Mouse (Mus musculus) mature B cell (primary cell): ENCODE measurements around the gene Dynlt1b.
"Not testable (repeated sequence)": the region's sequence is repeated elsewhere in the genome, so short reads cannot be mapped to it uniquely, and the experiment has no call there.

Source experiments
- in situ Hi-C: fragments of 300-500 bp; cut with MboI; formaldehyde crosslinking; loops from 2 replicates; pipeline ENCODE4 v1.14.3; 2019

Dynlt1b gene

DNA sequence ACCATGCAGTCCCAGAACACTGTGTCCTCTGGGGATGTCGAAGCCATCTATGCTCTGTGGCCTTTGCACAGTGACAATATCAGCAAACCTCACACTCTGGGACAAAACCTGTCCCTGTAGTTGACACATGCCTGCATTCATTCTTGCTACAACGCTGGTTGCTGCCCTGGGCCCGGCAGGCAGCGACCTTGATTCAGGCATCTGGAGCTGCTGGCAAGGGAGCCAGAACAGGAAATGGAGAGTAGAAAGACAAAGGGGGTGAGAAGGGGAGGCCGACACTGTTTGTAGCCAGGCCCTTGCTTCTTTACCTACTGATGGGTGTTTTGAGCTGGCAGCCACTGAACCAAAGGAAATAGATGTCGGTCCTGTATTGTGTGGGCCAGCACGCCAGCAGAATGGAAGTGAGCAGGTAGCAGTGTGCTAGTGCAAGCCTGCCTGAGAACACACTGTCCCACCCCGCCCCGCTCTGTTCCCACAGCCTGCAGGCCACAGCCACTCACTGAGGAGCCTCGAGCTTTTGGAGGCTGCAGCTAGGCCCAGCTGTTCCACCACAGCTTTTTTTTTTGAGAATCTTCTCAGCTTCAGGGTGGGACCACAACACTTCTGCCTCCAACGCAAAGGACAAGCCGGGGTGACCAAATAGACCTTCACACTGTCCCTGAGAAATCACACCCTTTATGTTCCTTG lies 5.5 kb upstream of the Dynlt1b start:
- in situ Hi-C loops: not testable (repeated sequence)

DNA sequence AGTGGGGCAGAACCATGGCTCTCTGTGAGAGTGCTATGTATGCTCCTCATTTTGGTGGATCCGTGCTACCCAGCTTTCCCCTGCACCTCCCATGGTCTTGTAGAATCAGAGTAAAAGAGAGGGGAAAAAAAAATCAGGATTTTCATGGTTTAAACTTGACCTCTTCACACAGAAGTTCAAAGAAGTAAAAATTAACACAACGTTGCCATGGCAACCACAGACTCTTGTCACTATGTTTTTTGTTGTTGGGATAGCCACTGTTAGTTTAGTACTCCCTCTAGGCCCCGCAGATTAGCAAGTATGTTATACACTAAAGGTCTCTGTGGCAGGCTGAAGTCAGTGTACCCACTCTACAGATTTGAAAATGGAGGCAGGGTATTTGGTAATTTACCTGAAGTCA lies 4.6 kb upstream of the Dynlt1b start:
- in situ Hi-C loops: not testable (repeated sequence)

- in situ Hi-C loops: not testable (repeated sequence)
Observed at GRCm38 (mm10) chr17:6426869-6427268, 3.0 kb upstream of the Dynlt1b start.

DNA sequence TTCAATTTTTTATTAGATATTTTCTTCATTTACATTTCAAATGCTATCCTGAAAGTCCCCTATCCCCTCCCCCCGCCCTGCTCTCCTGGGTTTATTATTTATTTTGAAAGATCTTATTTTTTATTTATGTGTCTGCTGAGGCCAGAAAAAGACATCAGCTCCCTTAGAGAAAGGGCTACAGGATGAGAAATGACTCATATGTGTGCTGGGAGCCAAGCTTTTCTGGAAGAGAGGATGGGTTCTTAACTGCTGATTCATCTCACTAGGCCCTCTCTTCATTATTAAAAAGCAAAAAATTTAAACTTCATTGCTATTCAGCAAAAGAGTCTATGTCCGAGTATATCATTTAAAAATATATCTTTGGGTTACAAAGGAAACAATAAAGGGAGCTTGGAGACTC lies 986 bp upstream of the Dynlt1b start:
- in situ Hi-C loops: not testable (repeated sequence)

DNA sequence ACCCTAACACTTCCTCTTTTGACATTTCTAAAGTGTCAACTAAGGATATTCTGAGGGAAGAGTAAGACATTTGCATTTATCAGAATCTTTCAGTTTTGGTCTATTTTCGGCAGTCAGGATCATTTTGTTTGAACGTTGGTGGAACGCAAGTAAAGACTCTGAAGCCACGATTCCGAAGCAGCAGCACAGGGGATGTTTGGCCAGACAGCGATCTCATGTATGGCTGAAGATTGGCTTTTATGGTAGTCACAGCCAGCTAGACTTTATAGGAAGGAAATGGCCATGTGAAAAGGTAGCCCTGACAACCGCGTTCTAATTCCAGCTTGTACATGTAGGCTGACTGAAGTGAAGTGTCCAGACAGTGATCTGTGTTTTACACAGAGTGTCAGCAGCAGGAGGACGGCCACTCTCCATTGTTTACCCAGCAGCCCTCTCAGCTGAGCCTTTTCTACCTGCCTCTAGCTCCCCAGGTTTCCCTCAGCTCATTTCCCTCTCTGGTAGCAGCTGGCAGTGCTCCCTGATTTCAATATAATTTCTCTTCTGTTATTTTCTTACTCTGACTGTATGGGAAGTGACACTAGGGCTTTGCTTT lies 594 bp downstream of the Dynlt1b start:
- in situ Hi-C loops: not testable (repeated sequence)

DNA sequence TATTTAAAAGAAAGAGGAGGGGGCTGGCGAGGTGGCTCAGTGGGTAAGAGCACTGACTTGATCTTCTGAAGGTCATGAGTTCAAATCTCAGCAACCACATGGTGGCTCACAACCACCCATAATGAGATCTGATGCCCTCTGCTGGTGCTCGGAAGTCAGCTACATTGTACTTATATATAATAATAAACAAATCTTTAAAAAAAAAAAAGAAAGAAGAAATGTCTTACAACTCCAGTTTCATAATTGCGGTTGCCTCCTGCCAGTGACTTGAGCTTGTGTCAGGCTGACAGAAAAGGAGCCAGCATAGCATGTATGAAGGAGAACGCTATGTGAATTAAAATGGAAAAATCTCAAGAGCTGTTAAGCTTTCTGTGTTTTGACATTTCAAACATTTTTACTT lies 2.5 kb downstream of the Dynlt1b start:
- in situ Hi-C loops: not testable (repeated sequence)

- in situ Hi-C loops: not testable (repeated sequence)
Observed at GRCm38 (mm10) chr17:6433691-6434090, 3.8 kb downstream of the Dynlt1b start.

GRCm38 (mm10) chr17:6438080-6438479 lies 8.2 kb downstream of the Dynlt1b start:
- in situ Hi-C loops: not testable (repeated sequence)

- in situ Hi-C loops: not testable (repeated sequence)
Observed at GRCm38 (mm10) chr17:6439913-6440312, 10.0 kb downstream of the Dynlt1b start.

DNA sequence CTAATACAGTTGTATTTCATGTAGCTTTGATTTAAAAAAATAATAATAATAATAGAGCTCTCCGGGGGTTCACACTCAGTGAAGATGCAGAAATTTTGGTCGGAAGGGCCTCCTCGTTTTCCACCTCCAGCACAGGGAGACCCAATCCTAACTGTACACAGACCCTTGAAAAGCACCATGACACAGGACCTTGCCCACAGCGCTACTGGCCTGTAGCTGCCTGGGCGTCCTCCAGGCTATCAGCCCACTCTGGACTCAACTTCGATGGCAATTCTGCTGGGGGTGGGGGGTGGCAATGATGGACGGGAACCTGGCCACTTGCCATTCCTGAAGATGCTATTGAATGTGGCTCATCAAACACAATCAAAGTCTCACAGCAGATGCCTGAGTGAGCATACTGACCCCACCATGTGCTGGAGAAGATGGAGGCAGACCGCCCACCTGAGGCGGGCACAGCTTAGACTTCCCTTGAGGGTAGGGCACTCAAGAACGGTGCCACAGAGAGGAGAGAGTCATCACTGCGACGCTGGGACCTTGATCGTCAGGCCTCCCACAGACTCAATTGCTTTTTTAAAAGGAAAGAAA lies 10.7 kb downstream of the Dynlt1b start:
- in situ Hi-C loops: not testable (repeated sequence)

- in situ Hi-C loops: not testable (repeated sequence)
Observed at GRCm38 (mm10) chr17:6441254-6441653, 11.3 kb downstream of the Dynlt1b start.

GRCm38 (mm10) chr17:6442513-6442912 lies 12.6 kb downstream of the Dynlt1b start:
- in situ Hi-C loops: not testable (repeated sequence)

DNA sequence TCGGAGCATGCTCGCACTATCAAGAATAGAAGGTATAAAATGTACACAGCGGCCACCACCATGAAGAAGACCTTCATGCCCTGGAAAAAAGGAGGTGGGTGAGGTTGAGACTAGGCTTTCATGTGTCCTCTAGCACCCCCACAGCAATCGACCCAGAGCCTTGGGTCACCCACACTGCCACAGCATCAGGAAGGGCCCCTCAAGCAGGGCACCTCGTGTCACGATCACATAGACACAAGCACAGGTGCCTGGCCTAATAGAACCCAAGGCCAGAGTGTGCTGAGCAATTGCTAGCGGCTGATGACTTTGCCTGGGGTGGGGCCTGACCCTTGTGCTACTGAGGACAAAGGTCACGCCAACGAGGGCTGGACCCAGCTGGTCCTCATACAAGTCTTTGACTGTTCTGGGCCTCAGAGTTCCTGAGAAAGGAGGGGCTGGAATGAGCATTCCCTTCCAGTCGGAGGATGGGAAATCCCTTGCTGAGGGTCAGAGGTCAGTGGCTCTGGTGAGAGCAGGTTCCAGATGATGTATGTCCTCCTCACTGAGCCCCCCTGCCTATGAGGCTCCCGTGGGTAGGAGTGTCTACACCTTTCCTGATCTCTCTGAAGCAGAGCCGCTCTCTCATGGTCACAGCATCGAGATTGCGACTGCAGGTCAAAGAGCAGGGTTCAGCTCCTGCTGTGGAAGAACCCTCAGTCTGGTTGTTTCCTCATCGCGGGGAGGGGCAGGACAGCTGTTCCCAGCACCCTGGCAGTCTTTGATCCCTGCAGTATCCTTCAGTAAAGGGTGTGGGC lies 16.1 kb downstream of the Dynlt1b start:
- in situ Hi-C loops: not testable (repeated sequence)

DNA sequence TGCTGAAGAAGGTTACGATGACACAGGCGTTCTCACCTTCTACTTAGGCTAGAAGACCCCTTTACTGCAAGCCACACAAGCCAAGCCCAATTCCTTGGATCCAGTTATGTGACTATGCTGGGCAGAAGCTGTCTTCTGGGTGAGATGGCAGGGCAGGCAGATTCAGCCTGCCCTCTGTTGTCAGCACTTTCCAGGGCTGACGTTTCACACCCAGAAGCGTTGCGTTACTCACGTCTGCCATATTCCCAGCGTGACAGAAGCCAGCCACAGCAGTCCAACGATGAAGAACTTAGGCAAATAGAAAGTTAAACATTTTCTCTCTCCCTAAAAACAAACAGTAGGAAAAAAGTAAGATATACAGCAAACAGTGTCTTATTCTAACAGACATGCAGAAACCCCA lies 18.4 kb downstream of the Dynlt1b start:
- in situ Hi-C loops: not testable (repeated sequence)

DNA sequence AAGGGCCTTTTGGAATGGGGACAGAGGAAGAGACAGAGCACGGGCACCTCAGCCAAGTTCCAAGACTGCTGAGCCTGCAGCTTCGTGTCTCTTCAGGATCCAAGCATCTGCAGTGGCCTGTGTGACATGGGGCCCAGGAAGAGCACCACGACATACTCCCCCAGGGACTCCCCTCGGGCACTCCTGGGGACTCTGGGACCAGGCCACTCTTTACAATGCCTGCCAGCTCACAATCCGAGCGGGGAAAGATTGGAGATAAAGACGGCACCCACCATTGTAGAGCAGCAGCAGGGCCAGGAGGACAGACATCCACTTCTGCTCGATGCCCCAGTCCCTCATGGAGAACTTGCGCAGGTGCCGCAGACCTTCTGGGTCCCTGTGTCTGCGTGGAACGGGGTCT lies 19.3 kb downstream of the Dynlt1b start:
- in situ Hi-C loops: not testable (repeated sequence)

GRCm38 (mm10) chr17:6451205-6451604 lies 21.3 kb downstream of the Dynlt1b start:
- in situ Hi-C loops: not testable (repeated sequence)

DNA sequence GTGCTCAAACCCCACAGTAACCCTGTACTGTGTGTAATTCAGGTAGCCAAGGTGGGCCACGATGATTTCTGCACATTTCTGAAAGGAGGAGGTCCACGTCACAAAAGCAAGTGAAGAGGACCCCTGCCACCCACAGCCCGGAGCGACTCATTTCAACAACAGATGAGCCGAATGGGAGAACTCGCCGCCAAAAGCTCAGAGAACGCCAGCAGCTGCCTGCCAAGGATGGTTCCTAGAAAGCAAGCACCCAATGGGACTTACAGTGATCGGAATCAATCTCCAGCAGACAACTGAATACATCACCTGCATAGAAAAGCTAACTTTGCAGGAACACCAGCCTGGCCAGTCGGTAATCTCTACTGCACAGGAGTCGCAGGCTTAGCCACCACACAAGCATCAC lies 22.8 kb downstream of the Dynlt1b start:
- in situ Hi-C loops: not testable (repeated sequence)

DNA sequence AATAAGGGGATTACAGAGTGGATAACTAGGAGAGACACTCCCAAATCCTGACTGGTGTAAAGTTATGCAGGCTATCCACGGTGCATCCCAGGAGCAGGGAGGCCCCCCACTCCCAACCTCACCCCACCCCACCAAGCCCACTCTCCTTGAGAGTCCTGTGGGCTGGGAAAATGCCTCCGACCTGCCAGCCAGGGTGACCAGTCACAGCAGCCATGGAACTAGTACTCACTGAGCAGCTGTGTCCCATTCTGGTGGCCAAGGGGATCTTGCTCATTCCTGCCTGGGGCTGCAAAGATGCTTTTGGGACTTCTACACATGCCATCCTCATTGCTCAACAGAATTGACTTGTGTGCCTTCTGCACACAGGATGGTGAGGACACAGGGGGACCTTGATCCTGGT lies 24.8 kb downstream of the Dynlt1b start:
- in situ Hi-C loops: not testable (repeated sequence)

- in situ Hi-C loops: not testable (repeated sequence)
Observed at GRCm38 (mm10) chr17:6455883-6456282, 26.0 kb downstream of the Dynlt1b start.

- in situ Hi-C loops: not testable (repeated sequence)
Observed at GRCm38 (mm10) chr17:6456614-6457402, 26.9 kb downstream of the Dynlt1b start.

- in situ Hi-C loops: not testable (repeated sequence)
Observed at GRCm38 (mm10) chr17:6461083-6461595, 31.2 kb downstream of the Dynlt1b start.
